Mouse (Mus musculus) effector memory CD4-positive, alpha-beta T cell, adult 5 months (primary cell): ENCODE measurements around the gene Smco1. TPM values are rescaled to one million over a fixed set of nuclear protein-coding genes. Genes with fewer than 3 reads are reported as not detected.

ENCODE experiments used
- polyA plus RNA-seq: library from polyadenylated mRNA; unstranded; fragments of 100-300 nt; shearing (Covaris generic); gene quantifications from one replicate; pipeline ENCODE4 v1.2.1, GENCODE M21; 2017

Smco1 gene
- not detected for polyA plus RNA-seq

DNA sequence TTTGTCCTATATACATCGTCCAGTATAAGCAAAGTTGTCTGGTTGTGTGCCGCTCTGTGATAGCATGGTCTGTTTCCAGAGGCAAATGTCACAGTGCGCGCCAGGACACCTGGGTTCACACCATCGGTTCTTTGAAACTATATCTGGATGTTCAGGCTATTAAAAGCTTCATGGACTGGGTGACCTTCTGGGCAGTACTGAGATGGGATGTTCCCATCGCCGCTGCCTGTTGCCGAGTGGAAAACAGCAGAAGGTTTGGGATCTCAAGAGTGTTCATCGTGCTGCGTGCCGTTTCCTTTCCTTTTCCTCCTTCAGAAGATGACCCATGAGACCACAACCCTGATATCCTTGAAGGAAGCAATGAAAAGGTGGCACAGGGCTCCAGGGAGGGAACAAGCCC is at the start of gene Smco1:
Gene Smco1, plus strand, starts transcription at position 178 of the 400 bp plus-strand sequence.

DNA sequence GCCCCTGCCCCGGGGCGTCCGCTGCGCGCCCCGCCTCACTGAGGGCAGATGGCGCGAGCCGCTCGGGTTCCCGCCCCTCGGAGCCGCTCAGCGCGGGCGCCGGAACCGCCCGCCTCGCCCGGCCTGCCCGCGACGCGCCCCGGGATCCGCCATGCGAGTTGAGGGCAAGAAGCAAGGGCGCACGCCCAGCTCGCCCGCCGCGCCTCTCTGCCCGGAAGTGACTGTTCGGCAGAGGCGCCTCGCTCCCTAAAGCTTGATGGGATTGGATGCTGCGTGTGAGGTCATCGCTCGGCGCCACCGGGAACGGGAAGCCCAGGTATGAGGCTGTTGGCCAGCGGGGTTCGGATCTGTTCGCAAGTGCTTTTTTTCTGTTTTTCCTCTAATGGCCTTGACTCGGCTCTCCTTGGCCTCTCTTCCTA is 24.3 kb upstream of the Smco1 start, which contains the start of the genes Fbxo45 and Wdr53:
Gene Fbxo45, minus strand, starts transcription at position 207 of the 419 bp plus-strand sequence.
Gene Wdr53, plus strand, starts transcription at position 276 of the 419 bp plus-strand sequence.

DNA sequence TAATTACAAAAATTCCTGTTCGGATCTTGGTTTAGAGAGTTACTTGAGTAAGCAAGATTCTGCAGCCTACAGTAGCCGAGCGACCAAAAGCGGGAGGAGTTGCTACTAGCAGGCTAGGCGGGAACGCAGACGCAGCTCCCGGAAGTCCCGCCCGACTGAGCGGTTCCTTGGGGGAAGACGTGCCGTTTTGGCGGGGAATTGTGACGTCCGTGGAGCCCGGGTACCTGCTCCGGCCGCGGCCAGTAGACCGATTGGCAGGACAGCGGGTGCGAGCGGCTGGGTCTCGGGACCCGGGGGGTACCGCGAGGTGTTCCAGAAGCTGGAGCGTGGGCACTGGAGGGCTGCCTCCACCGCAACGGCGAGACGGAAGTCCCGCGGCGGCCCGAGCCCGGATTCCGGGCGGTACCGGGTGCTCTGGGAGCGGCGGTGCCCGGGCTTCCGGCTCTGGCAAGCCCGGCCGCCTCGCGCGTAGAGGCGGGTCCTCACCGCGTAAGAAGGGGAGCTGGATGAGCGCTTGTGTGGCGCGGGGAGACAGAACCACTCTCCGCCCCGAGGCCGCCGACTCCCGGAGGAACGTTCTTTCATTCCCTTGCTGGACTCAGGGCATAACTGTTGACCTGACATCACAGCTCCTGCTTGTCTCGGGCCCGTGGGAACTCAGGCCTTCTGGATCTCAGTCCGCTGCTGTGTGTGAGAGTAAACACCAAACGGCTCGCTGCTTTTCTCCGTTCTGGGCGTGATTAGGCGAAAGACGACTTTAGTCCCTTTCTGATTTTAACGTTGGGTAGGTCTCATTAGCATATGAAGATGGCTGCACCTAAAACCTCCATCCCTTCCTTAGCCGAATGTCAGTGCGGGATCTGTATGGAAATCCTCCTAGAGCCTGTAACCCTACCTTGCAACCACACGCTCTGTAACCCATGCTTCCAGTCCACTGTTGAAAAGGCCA is 6.3 kb downstream of the Smco1 start, which contains the start of gene Rnf168:
Gene Rnf168, plus strand, starts transcription at position 152 of the 949 bp plus-strand sequence.

Other genes starting within 250 kb of the Smco1 start
- 127 TPM for gene Pak2, start 192.1 kb upstream of the Smco1 start, polyA plus RNA-seq
- 69.8 TPM for gene Pigx, start 171.7 kb upstream of the Smco1 start, polyA plus RNA-seq
- gene Cep19, start 171.7 kb upstream of the Smco1 start, polyA plus RNA-seq: 7.2 TPM
- 29.7 TPM for gene Nrros, start 105.9 kb upstream of the Smco1 start, polyA plus RNA-seq
- not detected for gene Bex6, start 91.6 kb upstream of the Smco1 start, polyA plus RNA-seq
- gene Fbxo45, start 24.3 kb upstream of the Smco1 start, polyA plus RNA-seq: 10.9 TPM
- 10.2 TPM for gene Wdr53, start 24.2 kb upstream of the Smco1 start, polyA plus RNA-seq
- gene Rnf168, start 6.0 kb downstream of the Smco1 start, polyA plus RNA-seq: 21.6 TPM
- gene Ubxn7, start 60.8 kb downstream of the Smco1 start, polyA plus RNA-seq: 40.2 TPM
- gene Tm4sf19, start 129.0 kb downstream of the Smco1 start, polyA plus RNA-seq: not detected
- gene Tctex1d2, start 148.2 kb downstream of the Smco1 start, polyA plus RNA-seq: 2.8 TPM
- gene Pcyt1a, start 159.5 kb downstream of the Smco1 start, polyA plus RNA-seq: 12.5 TPM
- not detected for gene Slc51a, start 216.4 kb downstream of the Smco1 start, polyA plus RNA-seq
- not detected for gene Zdhhc19, start 224.8 kb downstream of the Smco1 start, polyA plus RNA-seq